Mouse (Mus musculus): Measurements from ENCODE around the gene Ctu1.
"Not testable (repeated sequence)": the region's sequence is repeated elsewhere in the genome, so short reads cannot be mapped to it uniquely, and the experiment has no call there.

Gene Ctu1

GRCm38 (mm10) chr7:43678517-43678916, 6.7 kb downstream of the Ctu1 start:
- DNase-seq (ENCODE audit: extremely low read depth, low read depth, low spot score) = no peak

GRCm38 (mm10) chr7:43680960-43681359, 9.1 kb downstream of the Ctu1 start:
- DNase-seq (ENCODE audit: extremely low read depth, low read depth, low spot score) = no peak

DNA sequence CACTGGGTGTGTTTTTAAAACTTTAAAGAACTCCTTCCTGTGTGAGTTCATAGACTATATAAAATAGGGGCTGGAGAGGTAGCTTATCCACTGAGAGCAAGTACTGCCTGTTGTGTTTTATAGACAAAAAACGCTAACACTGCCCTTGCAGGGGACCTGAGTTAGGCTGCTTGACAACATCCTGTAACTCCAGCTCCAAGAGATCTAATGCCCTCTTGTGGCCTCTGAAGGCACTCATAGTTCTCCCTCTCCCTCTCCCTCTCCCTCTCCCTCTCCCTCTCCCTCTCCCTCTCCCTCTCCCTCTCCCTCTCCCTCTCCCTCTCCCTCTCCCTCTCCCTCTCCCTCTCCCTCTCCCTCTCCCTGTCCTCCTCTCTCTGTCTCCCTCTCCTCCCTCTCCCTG, 10.7 kb downstream of the Ctu1 start:
- not testable (repeated sequence) for DNase-seq (ENCODE audit: extremely low read depth, low read depth, low spot score)

DNA sequence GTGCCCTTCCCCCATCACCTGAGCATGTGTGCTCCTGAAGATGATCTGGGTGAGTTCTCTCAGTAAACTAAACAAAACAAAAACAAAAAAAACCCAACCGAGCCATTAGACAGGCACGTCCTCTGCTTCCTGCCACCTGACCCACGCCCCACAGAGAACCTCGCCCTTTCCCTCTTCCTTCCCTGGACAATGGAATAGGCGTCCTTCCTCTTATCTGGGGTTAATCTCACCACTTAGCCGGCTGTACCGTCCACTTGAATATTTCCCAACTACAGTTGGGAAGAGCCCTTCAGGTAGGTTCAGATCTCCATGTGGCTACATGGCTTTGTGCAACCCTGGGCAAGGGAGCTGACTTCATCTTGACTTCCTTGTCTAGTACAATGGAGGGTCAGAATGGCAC, 13.3 kb downstream of the Ctu1 start:
- no peak for DNase-seq (ENCODE audit: extremely low read depth, low read depth, low spot score)

- DNase-seq (ENCODE audit: extremely low read depth, low read depth, low spot score) = no peak
Observed at GRCm38 (mm10) chr7:43690118-43690517, 18.3 kb downstream of the Ctu1 start, which contains the start of gene Klk14. TSS of gene Klk14 (plus strand) at chr7:43690418.

DNA sequence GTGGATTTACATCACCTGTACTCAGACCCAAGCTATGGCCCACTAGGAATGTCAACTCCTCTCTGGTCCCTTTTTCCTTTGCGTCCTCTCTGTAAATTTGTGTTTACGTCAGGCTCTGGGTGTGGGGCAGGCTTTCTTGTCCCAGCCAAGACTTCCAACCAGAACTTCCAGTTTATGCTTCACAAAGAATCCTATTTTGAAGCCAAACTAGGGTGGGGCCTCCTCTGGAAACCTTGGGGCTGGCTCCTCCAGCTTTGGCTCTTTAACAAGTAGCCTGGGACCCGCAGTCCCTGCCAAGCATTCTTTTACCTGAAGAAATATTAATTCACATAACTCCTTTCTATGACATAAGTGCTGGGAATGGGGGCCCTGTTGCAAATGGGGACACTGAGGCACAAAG, 38.2 kb downstream of the Ctu1 start:
- no peak for DNase-seq (ENCODE audit: extremely low read depth, low read depth, low spot score)

DNA sequence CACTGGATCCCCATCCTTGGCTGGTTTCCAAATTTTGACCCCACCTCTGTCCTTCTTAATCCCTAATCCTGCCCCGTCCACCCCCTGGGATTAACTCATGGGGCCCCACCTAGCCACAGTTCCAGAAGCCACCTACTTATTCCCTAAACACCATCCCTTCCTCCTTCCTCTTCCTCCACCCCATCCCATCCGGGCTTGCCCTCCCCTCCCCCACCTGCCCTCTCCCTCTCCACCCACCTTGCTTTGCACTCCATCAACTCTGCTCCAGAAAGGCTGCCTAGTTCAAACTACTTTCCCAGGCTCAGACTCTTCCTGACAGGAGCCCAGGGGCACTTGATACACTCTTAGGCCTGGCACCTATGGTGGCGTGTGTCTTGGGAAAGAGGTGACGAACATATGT, 40.5 kb downstream of the Ctu1 start, which contains the start of gene Klk13:
Gene Klk13 (plus strand): TSS at position 301 of the 400 bp plus-strand sequence.
- no peak for DNase-seq (ENCODE audit: extremely low read depth, low read depth, low spot score)

DNA sequence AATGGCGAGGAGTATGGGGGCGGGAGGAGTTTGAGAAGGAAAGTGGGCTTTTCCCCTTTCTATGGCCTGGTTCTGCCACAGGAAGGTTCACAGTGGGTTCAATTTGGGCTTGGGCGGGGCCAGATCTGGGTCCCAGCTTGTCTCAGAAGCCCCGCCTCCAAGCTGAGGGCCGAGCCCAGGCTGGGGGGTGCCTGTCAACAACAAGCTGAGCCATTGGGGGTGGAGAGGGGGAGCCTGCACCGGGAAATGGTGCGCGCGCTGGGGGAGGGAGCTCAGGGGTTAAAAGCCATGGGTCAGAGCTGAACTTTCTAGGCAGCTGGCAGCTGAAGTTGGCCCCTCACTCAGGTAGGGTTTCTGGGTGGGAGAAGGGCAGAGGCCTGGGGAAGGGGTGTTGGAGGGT, 41.1 kb downstream of the Ctu1 start:
- DNase-seq (ENCODE audit: extremely low read depth, low read depth, low spot score) = no peak

DNA sequence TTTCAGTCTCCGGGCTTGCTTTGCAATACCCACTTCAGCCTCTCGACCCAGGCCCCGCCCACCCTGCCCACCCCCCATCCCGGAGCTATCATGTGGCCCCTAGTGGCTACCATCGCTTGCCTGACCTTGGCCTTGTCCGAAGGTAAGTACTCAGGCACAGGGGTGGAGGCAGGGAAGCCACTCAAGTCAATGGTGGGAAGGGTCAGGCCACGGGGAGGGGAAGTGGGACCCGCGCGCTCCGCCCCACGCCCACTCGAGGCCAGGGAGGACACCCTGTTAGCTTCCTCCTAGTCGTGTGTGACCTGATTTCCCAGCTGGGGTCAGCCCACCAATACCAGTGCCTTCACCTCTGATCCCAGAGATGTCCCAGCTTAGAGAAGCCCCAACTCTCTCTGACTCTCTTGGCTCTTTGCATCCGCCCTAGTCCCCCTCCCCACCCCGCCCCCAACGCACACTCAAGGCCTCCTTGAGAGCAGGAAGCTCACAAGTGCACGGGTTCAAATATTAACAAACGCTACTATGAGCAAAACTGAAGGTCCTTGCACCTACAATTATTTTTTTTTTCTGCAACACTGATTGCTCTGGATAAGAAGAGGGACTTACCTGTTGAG, 42.0 kb downstream of the Ctu1 start:
- DNase-seq (ENCODE audit: extremely low read depth, low read depth, low spot score) = no peak

All from fat pad, adult 2 months (tissue).